Mouse (Mus musculus) intestine, embryonic 15.5 days (tissue): ENCODE measurements around the gene Gm49416. TPM values are rescaled to one million over a fixed set of nuclear protein-coding genes. Genes with fewer than 3 reads are reported as not detected.
"Not testable (repeated sequence)": the region's sequence is repeated elsewhere in the genome, so short reads cannot be mapped to it uniquely, and the experiment has no call there.

Source experiments
- ATAC-seq: fragments of 200-750 bp; cut with Nextera tagmentation; 2 replicates; pipeline ENCODE4 v1.8.0; 2017; ENCODE audit warnings: moderate TSS enrichment, moderate library complexity
- H3K27ac ChIP-seq: fragments of 300-500 bp; sonication (generic); 2 replicates; pipeline ENCODE4 v1.5.1; 2015; ENCODE audit warnings: mild to moderate bottlenecking, inconsistent platforms
- H3K27me3 ChIP-seq: fragments of 300-500 bp; sonication (generic); replicated peaks from 2 replicates; pipeline ENCODE4 v1.6.1; 2015; ENCODE audit warnings: inconsistent platforms
- H3K36me3 ChIP-seq: fragments of 300-500 bp; sonication (generic); 2 replicates; pipeline ENCODE4 v1.6.1; 2015; ENCODE audit warnings: inconsistent platforms
- H3K4me1 ChIP-seq: fragments of 300-500 bp; sonication (generic); replicated peaks from 2 replicates; pipeline ENCODE4 v1.6.1; 2015; ENCODE audit warnings: inconsistent platforms
- H3K4me2 ChIP-seq: fragments of 300-500 bp; sonication (generic); replicated peaks from 2 replicates; pipeline ENCODE4 v1.6.1; 2015; ENCODE audit warnings: mild to moderate bottlenecking, inconsistent platforms
- H3K4me3 ChIP-seq: fragments of 300-500 bp; sonication (generic); replicated peaks from 2 replicates; pipeline ENCODE4 v1.5.1; 2015; ENCODE audit warnings: inconsistent platforms
- H3K9ac ChIP-seq: fragments of 300-500 bp; sonication (generic); 2 replicates; pipeline ENCODE4 v1.6.1; 2015; ENCODE audit warnings: inconsistent platforms
- H3K9me3 ChIP-seq: fragments of 300-500 bp; sonication (generic); 2 replicates; pipeline ENCODE4 v1.6.1; 2016; ENCODE audit warnings: inconsistent platforms
- WGBS: fragments of 180-500 bp; shearing (Covaris S2); methylation state at CpG from one replicate; pipeline ENCODE4 v1.1.7; 2015; 5-methylcytosine and 5-hydroxymethylcytosine counted together
- polyA plus RNA-seq: library from polyadenylated mRNA; unstranded; fragments of >200 nt; fragmentation: Nextera tagmentation; extraction: Ambion mirVana; gene quantifications from 2 replicates; pipeline ENCODE4 v1.2.1, GENCODE M21; 2015

The Gm49416 gene
- polyA plus RNA-seq, 1 experiment from 2014 or later = not detected

- H3K27ac ChIP-seq = no peak overlapping the region
- ATAC-seq = no peak
- H3K9me3 ChIP-seq = no peaks in the 10 kb centered on the region
- H3K27me3 ChIP-seq = no peaks in the 10 kb centered on the region
- no peak overlapping the region for H3K4me3 ChIP-seq
- peaks cover 13% of the 10 kb centered on the region; the same call in 1 of the 2 replicates for H3K4me1 ChIP-seq
- 83% methylated on average over 3 of the region's 3 CpGs for WGBS
- H3K4me2 ChIP-seq = no peak overlapping the region
- H3K9ac ChIP-seq = no peak overlapping the region
- H3K36me3 ChIP-seq = no peaks in the 10 kb centered on the region
Observed at GRCm38 (mm10) chr19:8853117-8853516, 35.6 kb upstream of the Gm49416 start.

- peak; percentile 67; the same call in 1 of the 2 replicates for ATAC-seq
- no peaks in the 10 kb centered on the region for H3K27me3 ChIP-seq
- no peaks in the 10 kb centered on the region for H3K4me1 ChIP-seq
Observed at GRCm38 (mm10) chr19:8857689-8858088, 31.0 kb upstream of the Gm49416 start.

DNA sequence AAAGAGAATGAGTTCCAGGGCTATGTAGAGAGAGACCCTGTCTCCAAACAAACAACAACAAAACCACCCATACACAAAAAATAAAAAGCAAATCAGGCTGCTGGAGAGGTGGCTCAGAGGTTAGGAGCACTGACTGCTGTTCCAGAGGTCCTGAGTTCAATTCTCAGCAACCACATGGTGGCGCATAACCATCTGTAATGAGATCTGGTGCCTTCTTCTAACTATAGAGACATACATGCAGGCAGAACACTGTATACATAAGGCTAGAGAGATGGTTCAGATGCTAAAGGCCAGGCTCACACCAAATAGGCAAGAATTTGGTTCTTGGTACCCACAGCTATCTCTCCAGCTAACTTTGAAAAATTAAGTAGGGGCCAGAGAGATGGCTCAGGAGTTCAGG, 29.7 kb upstream of the Gm49416 start:
- Histone ChIP-seq H3K4me2 (no peak overlapping the region), H3K9ac (no peak overlapping the region), H3K27ac (no peak overlapping the region), H3K36me3 (no peaks in the 10 kb centered on the region), H3K4me3 (no peak overlapping the region), H3K27me3 (no peaks in the 10 kb centered on the region), H3K9me3 (no peaks in the 10 kb centered on the region), H3K4me1 (no peaks in the 10 kb centered on the region)
- WGBS = 28% methylated on average over 1 of the region's 1 CpGs
- ATAC-seq = no peak

More at GRCm38 (mm10) chr19:8857689-8858088, 31.0 kb upstream of the Gm49416 start:
- Histone ChIP-seq H3K36me3 (no peaks in the 10 kb centered on the region), H3K4me2 (no peak overlapping the region), H3K4me3 (no peak overlapping the region), H3K9me3 (no peaks in the 10 kb centered on the region), H3K9ac (no peak overlapping the region), H3K27ac (no peak overlapping the region)
- WGBS = 40% methylated on average over 4 of the region's 4 CpGs

DNA sequence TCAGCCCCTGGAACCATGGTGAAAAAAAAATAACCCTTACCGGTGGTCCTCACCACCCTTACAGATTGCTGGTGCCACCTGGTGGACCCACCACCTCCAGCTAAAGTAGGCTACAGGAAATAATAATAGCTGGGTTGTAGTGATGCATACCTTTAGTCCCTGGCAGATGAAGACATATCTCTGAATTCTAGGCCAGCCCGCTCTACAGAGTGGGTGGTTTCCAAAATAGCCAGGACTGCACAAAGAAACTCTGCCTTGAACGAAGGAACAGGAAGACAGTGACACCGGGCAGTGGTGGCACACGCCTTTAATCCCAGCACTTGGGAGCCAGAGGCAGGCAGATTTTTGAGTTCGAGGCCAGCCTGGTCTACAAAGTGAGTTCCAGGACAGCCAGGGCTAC, 24.5 kb upstream of the Gm49416 start:
- H3K27ac ChIP-seq = no peak overlapping the region
- H3K4me1 ChIP-seq = no peaks in the 10 kb centered on the region
- no peak for ATAC-seq
- no peaks in the 10 kb centered on the region for H3K36me3 ChIP-seq
- no peaks in the 10 kb centered on the region for H3K27me3 ChIP-seq
- no peak overlapping the region for H3K4me2 ChIP-seq
- no peaks in the 10 kb centered on the region for H3K9me3 ChIP-seq
- H3K9ac ChIP-seq = no peak overlapping the region
- WGBS = 85% methylated on average over 6 of the region's 6 CpGs
- H3K4me3 ChIP-seq = no peak overlapping the region

DNA sequence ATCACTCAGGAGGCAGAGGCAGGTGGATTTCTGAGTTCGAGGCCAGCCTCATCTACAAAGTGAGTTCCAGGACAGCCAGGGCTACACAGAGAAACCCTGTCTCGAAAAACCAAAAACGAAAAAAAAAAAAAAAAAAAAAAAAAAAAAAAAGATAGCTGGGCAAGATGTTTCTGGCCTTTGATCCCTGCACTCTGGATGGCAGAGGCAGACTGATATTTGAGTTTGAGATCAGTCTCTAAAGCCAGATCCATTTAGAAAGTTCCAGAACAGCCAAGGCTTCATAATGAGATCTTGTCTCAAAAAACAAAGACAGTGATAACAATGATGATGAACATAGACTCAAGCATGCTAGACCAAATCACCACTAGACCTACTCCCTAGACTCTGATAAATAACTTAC, 18.3 kb upstream of the Gm49416 start:
- H3K4me1 ChIP-seq, H3K9me3 ChIP-seq, ATAC-seq, H3K27me3 ChIP-seq, H3K9ac ChIP-seq, H3K27ac ChIP-seq, H3K4me3 ChIP-seq, H3K4me2 ChIP-seq: not testable (repeated sequence)
- peaks cover 13% of the 10 kb centered on the region for H3K36me3 ChIP-seq
- 75% methylated on average over 3 of the region's 3 CpGs for WGBS

GRCm38 (mm10) chr19:8870838-8871237, 17.9 kb upstream of the Gm49416 start:
- peak; percentile 44 for ATAC-seq
- Histone ChIP-seq H3K4me3 (peak overlapping the region; percentile 68), H3K4me2 (peak overlapping the region; percentile 55), H3K4me1 (peaks cover 6% of the 10 kb centered on the region), H3K27ac (peak overlapping the region; percentile 59), H3K9me3 (no peaks in the 10 kb centered on the region), H3K27me3 (no peaks in the 10 kb centered on the region), H3K9ac (peak overlapping the region; percentile 55), H3K36me3 (peaks cover 15% of the 10 kb centered on the region)
- 43% methylated on average over 9 of the region's 9 CpGs for WGBS

DNA sequence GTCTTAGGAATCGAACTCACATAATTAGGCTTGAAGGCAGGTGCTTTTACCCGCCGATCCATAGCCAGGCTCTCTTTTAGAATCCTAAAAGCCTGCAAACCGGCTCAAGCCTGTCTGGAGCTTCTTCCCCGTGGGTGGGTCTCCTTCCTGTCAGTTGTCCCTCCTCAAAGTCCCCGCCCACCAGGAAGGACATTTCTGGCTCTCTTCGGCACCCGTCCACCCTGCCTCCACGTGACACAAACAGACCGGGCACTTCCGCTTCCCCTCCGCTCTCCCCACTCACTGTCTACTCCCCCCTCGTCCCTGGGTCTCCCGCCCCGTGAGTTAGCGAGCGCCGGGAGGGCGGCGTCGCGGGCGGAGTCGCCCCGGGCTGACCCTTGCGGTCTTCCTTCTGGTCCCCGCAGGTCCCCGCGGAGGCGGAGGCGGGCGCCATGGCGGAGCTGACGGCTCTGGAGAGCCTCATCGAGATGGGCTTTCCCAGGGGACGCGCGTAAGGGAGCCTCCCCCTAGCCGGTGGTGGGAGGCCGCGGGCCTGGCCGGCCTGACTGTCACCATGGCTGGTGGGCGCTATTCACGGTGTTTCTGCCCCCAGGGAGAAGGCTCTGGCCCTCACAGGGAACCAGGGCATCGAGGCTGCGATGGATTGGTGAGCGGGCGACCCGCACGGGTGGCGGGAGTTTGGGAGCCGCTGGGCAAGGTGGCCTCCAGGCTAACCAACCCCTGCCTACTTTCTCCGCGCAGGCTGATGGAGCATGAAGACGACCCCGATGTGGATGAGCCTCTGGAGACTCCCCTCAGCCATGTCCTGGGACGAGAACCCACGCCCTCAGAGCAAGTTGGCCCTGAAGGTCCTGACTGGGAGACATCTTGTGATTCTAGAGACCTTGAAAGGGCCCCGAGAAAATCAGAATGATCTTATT, 17.2 kb upstream of the Gm49416 start, which contains the start of gene Ubxn1:
Ubxn1 (plus strand) TSS at position 230 of the 920 bp plus-strand sequence.
- peak; percentile 98 for ATAC-seq
- Histone ChIP-seq H3K4me1 (peaks cover 6% of the 10 kb centered on the region), H3K36me3 (peaks cover 15% of the 10 kb centered on the region), H3K4me3 (peak within 1 kb of the TSS; percentile 68), H3K9ac (peak within 1 kb of the TSS; percentile 85), H3K27ac (peak within 1 kb of the TSS; percentile 81), H3K4me2 (peak within 1 kb of the TSS; percentile 65), H3K27me3 (no peaks in the 10 kb centered on the region), H3K9me3 (no peaks in the 10 kb centered on the region)
- under 1% methylated on average over 59 of the region's 59 CpGs for WGBS

- Histone ChIP-seq H3K4me2 (peak overlapping the region; percentile 65), H3K36me3 (peaks cover 15% of the 10 kb centered on the region), H3K27ac (peak overlapping the region; percentile 81; the same call in 1 of the 2 replicates), H3K4me1 (peaks cover 6% of the 10 kb centered on the region), H3K9ac (peak overlapping the region; percentile 85), H3K27me3 (no peaks in the 10 kb centered on the region), H3K4me3 (peak overlapping the region; percentile 68), H3K9me3 (no peaks in the 10 kb centered on the region)
- 58% methylated on average over 10 of the region's 10 CpGs for WGBS
- ATAC-seq = no peak
Observed at GRCm38 (mm10) chr19:8872266-8872840, 16.4 kb upstream of the Gm49416 start.

DNA sequence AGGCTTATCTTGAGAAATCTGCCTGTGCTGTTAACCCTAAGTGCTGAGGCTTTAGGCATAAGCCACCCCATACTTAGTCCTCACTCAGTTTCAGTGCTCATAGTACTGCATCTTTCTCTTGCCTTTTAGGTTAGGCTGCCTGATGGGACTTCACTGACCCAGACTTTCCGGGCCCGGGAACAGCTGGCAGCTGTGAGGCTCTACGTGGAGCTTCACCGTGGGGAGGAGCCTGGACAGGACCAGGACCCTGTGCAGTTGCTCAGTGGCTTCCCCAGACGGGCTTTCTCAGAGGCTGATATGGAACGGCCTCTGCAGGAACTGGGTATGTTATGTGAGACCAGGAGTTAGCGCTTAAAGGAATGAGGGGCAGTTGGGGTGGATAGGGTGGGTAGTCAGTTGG, 13.7 kb upstream of the Gm49416 start:
- Histone ChIP-seq H3K27me3 (no peaks in the 10 kb centered on the region), H3K36me3 (peaks cover 15% of the 10 kb centered on the region), H3K4me3 (no peak overlapping the region), H3K9ac (no peak overlapping the region), H3K4me2 (no peak overlapping the region), H3K9me3 (no peaks in the 10 kb centered on the region), H3K27ac (no peak overlapping the region), H3K4me1 (peaks cover 10% of the 10 kb centered on the region)
- ATAC-seq = no peak
- WGBS = 90% methylated on average over 7 of the region's 7 CpGs

GRCm38 (mm10) chr19:8880311-8881033, 8.3 kb upstream of the Gm49416 start, which contains the start of gene Uqcc3:
Gene Uqcc3 (minus strand): TSS chr19:8880923.
- Histone ChIP-seq H3K36me3 (peaks cover under 1% of the 10 kb centered on the region), H3K4me1 (0 out of 2 replicates have a peak, but pooled peaks cover 8% of the 10 kb centered on the region), H3K27ac (peak within 1 kb of the TSS; percentile 75), H3K9ac (peak within 1 kb of the TSS; percentile 86), H3K4me3 (peak within 1 kb of the TSS; percentile 71), H3K4me2 (peak within 1 kb of the TSS; percentile 82), H3K9me3 (no peaks in the 10 kb centered on the region), H3K27me3 (no peaks in the 10 kb centered on the region)
- under 1% methylated on average over 42 of the region's 42 CpGs for WGBS
- ATAC-seq = peak; percentile 99

DNA sequence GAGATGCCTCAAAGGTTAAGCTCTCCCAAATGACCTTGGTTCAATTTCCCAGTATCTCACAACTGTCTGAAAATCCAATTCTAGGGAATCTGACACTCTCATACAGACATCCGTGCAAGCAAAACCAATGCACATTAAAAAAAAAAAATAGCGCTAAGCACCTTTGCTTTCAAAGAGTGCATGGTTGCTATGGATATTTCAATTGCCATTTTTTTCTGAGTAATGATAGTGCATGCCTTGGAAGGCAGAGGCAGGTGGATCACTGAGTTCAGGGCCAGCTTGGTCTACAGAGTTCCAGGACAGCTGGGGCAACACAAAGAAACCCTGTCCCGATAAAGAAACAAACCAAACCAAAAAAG, 7.7 kb upstream of the Gm49416 start:
- 18% methylated on average over 3 of the region's 3 CpGs for WGBS
- H3K27ac ChIP-seq = no peak overlapping the region
- ATAC-seq = peak; percentile 10; the same call in 1 of the 2 replicates

GRCm38 (mm10) chr19:8883616-8884015, 5.1 kb upstream of the Gm49416 start, which contains the start of the genes Lbhd1 and Gm49403:
Gene Lbhd1 (plus strand): TSS chr19:8883732.
Gene Gm49403 (plus strand): TSS chr19:8883930.
- Histone ChIP-seq H3K27me3 (no peaks in the 10 kb centered on the region), H3K4me3 (no peak within 1 kb of the TSS), H3K27ac (no peak within 1 kb of the TSS), H3K9me3 (no peaks in the 10 kb centered on the region), H3K4me1 (peaks cover 13% of the 10 kb centered on the region; the same call in 1 of the 2 replicates), H3K9ac (no peak within 1 kb of the TSS), H3K36me3 (no peaks in the 10 kb centered on the region), H3K4me2 (no peak within 1 kb of the TSS)
- 75% methylated on average over 3 of the region's 3 CpGs for WGBS
- no peak for ATAC-seq

More for the DNA sequence above, 7.7 kb upstream of the Gm49416 start:
- Histone ChIP-seq H3K9me3 (no peaks in the 10 kb centered on the region), H3K4me2 (peak overlapping the region; percentile 82), H3K27me3 (no peaks in the 10 kb centered on the region), H3K9ac (peak overlapping the region; percentile 86), H3K4me1 (0 out of 2 replicates have a peak, but pooled peaks cover 8% of the 10 kb centered on the region), H3K36me3 (no peaks in the 10 kb centered on the region), H3K4me3 (peak overlapping the region; percentile 71)
